Mouse (Mus musculus) mouse embryonic stem cell (cell line): Measurements from ENCODE around the gene 6430628N08Rik.

Experiments used
- in situ Hi-C, 2 experiments: fragments of 300-500 bp; cut with MboI; formaldehyde crosslinking; loops; 1 replicate in 1 of 2; 3 replicates in 1 of 2; pipeline ENCODE4 v1.14.3; 2019 to 2020; ENCODE audit warnings: low sequenced_read_pairs in 2 of 2, low pct_unique_long_range_greater_than_20kb in 1 of 2, mixed read lengths in 1 of 2; ENCODE audit not compliant: unreplicated experiment in 1 of 2

6430628N08Rik gene

DNA sequence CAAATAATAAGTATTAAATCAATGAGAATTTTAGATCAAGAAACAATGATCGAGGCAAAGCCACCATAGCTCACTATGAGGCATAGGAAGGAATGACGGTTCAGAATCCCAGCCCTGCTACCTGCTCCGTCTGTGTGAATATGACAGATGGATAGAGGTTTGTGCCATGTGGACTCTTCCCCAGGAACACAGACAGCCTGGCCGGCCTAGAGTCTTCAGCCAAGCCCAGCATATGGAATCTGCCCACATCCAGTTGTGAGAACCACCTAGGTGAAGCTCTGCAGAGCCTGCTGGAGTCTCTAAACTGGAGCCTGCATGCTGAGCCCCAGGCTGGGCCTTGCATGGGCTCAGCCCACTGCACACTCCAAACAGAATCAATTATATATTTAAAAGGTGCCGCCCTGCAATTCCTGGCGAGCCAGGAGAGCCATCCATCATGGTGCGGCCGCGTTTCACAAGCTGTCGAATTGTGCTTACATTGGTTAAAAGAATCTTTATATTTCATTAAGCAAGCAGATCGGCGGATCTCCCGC, 41.2 kb downstream of the 6430628N08Rik start:
- in situ Hi-C loops: loop anchor here (25.0 kb wide), 2 partner anchors 869 to 1019 kb away; partner anchors contain the start of genes Tal1 (in 2 of the 2) and Foxd2 (in 1 of the 2)

DNA sequence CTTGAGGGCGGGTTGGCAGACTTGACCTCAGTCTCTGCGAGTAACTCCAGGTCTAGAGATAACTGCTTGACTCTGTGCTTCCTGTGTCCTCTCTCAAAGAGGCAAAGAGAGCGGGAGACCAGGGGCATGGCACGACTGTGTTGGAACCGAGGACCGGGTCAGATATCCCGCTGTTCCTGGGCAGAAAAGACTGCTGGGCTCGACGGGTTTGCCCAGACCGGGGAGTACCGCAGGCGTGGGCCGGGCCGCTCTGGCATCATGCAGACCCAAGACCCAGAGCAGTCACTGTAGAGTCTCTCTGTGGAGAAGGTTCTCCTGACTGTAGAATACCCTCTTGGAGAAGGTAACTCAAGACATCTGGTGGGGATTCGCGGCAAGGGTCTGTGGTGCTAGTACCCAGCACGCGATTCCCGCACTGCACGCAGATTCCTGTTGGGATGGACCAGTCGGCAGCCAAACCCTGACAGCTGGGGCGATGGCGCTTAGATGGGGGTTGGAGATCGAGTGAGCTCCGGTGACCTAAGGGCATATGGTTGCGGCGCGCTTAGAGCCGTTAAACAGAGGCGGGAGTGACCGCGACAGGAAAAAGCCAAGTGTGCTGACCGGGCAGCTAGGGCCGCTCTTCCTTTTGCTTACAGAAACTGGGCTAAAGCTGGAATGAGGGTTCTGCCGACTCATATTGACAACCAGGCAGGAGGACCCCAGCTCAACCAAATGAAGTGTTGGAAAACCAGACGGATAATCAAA, 45.5 kb downstream of the 6430628N08Rik start:
- in situ Hi-C loops: loop anchor here (25.0 kb wide), 2 partner anchors 874 to 1024 kb away; partner anchors contain the start of genes Tal1 (in 2 of the 2) and Foxd2 (in 1 of the 2)

DNA sequence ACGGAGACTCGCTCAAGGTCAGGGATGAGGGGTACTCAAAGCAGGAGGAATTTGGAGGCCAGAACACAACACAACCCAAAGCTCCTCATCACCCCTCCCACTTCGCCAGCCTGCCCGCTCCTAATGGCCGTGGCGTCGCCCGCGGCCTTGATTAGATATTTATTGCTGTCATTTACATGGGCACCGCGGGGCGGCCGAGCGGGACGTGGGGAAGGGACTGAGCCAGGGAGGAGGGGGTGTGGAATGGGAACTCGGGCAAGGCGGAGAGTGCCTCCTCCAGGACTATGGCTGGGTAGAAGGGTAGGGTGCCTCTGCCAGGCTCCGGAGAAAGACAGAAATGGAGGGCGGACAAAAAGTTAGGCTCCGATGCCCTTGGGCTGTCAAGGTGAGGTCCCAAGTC, 46.2 kb downstream of the 6430628N08Rik start:
- in situ Hi-C loops: loop anchor here (25.0 kb wide), 2 partner anchors 874 to 1024 kb away; partner anchors contain the start of genes Tal1 (in 2 of the 2) and Foxd2 (in 1 of the 2)

DNA sequence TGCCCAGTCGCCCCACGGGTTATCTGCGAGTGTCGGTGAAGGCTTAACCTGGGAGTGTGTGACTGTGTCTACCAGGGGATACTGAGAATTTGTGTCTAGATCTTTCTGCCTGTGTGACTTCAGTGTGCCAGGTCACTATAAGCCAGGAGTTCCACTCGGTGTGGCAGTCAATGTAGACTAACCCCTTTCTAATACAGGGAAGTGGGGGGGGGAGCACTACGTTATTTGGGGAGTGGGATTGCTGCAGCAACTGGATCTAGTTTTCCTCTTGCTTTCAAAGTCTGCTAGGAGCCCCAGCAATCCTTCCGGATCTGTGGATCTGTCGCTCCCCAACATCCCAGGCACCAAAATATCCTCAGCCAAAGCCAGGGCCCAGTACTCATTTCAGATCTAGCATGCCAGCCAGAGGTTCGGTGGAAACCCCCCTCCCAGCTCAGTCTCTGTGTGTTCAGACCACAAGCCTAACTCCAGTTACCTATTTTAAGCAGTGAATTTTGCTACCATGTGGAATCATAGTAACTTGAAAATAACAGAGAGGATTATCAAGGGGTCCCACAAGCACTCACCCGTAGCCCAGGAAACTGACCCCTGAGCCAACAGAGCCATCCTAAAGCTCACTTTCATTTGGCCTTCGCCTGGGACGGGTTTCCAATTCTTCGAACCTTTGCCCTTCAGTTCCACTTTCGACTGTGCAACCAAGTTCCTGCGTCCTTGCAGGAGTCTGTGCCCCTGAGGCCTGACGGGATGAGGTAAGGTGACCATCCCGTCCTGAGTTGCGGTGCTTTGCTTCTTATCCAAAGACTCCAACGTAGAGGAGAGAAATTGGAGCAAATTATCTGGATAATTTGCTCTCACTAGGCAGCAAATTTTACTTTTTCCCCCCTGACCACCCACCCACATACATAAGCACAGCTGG, 46.9 kb downstream of the 6430628N08Rik start:
- in situ Hi-C loops: loop anchor here (25.0 kb wide), 2 partner anchors 875 to 1025 kb away; partner anchors contain the start of genes Tal1 (in 2 of the 2) and Foxd2 (in 1 of the 2)

DNA sequence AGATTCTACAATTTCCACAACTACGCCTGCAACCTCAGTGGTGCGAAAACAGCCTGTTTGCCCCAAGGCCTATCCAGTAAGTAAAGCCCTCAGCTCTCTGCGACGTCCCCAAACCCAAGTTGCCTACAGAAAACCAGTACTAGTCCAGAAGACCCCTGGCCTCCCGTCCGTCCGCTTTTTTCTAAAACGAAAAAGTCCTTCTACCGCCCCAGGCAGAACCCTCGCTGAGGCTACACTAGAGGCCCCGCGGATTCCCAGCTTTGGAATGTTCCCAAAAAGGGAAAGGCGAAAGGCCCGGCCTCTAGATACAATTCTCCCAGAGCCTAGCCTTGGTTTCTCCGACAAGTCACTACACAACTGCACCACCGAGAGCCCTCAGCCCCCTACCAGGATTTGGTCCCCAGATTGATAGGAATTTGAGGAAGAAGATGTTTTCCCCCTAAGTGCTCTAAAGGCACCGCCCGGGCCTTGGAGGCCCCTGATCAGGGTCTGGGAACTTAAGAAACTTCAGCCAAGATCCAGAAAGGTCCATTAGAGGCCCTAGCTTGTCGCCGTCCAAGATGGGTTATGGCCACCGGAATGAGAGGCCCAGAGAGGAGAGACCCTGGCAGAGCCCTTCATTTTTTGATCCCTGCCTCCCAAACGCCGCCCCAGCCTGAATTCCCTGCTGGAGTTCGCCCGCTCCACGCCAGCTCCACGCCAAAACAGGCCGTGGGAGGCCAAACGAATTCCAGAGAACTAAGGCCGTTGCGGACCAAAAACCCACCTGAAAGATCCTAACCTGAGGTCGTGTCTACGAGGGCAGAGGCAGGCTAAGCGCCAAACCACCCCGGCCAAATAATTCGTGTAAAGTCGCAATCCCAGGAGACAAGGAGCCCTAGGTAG, 48.1 kb downstream of the 6430628N08Rik start:
- in situ Hi-C loops: loop anchor here (25.0 kb wide), 2 partner anchors 876 to 1026 kb away; partner anchors contain the start of genes Tal1 (in 2 of the 2) and Foxd2 (in 1 of the 2)

DNA sequence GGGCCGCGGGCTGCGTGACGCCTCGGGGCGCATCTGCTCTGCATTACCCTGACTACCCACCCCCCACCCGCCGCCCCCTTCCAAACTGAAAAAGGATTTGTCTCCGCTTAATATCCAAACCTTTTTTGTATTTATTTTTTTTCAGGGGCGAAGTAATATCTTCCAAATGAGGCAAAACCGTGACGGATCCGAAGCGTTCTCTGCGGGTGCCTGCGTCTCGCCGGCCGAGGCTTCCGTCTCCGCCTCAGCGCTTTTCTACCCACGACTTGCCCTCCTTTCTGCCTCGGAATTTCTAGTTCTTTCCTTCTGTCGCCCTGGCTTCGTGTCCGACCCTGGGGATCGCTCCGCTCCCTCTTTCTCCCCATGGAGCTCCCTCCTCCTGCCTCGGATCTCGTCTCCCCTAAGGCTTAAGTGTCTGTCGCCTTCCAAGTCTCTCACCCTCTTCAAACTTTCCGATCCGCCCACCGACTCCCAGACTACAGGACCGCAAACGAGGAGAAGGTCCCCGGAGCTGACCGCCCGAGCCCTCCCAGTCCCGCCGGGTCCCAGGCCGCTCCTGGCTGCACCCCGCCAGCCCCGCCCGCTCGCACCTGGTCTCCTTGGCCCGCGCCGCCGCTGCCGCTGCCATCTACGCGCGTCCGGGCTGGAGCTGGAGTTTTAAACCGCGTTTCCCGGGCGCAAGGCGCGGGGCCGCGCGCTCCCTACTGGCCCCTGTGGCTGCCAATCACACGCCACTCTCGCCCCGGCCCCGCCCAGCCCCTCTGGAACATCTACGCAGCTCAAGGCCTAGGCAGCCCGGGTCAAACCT, 49.0 kb downstream of the 6430628N08Rik start, which contains the start of gene Dmbx1:
TSS of gene Dmbx1 (minus strand) at position 632 of the 808 bp plus-strand sequence.
- in situ Hi-C loops: loop anchor here (25.0 kb wide), 2 partner anchors 877 to 1027 kb away; partner anchors contain the start of genes Tal1 (in 2 of the 2) and Foxd2 (in 1 of the 2)

DNA sequence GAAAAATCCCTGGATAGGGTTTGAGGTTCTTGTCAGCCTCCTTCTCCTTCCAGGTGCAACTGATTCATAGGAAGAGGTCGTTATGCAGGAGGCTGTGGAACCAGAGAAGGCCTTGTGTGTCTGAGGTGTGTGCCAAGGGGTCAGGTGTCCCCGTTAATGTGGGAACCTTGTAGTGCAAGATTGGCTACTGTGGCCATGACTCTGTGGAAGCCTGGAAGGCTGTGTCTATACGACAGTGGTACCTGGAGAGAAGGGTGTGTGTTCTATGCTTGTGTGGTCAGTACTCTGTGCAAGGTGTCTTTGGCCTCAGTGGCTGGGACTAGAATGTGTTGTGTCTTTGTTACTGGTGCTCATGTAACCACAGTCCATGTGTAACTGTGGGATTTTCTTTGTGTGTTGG, 50.2 kb downstream of the 6430628N08Rik start:
- in situ Hi-C loops: loop anchor here (25.0 kb wide), 2 partner anchors 878 to 1028 kb away; partner anchors contain the start of genes Tal1 (in 2 of the 2) and Foxd2 (in 1 of the 2)

DNA sequence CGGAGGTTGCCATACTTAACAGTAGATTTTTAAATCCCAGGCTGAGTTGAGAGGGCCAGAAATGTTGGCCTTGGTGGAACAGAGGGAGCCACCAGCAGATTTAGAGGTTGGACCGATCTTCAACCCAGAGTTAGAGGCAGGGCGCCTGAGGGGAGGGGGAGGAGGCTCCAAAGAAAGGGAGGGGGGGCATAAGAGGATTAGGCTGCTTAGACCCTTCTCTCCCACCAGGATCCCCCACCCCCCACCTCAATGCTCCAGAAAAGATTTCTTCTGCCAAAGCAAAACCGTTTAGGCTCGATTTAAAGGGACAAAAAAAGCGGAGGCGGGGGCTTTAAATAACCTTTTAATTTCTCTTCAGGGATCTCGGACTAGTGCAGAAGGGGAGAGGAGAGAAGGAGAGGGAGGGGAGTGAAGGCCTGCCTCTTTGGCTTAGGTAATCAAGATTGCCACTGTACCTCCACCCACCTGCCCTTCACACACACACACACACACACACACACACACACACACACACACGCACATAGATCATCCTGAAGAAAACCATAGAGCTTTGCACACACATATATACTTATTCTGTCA, 50.9 kb downstream of the 6430628N08Rik start:
- in situ Hi-C loops: loop anchor here (25.0 kb wide), 2 partner anchors 879 to 1029 kb away; partner anchors contain the start of genes Tal1 (in 2 of the 2) and Foxd2 (in 1 of the 2)

DNA sequence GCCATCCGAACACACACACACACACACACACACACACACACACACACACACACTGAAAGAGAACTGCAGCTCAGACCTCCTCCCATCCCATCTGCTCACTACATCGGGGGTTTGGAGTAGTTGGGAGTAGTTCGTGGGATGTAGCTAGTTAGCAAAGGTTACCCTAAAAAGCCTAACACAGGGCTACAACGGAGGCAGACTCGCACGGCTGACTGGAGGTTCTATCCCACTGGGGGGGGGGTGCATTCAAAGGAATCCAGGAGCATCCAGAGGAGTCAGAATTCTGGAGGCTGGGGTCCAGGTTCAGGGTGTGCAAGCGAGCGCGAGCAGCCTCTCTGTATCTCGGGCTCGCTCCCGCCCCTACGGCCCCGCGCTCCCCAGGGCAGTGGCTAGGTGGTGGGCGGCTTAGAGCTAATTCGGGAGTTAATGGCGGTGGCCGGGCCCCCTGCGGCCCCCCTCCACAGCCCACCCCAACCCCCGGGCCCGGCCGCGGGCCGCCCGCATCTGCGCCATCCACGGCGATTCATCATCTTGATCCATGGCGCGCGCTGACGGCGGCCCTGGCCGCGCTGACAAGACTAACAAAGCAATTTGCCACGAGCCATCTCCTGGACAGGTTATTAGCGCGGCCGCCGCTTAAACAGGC, 53.3 kb downstream of the 6430628N08Rik start:
- in situ Hi-C loops: loop anchor here (25.0 kb wide), 2 partner anchors 881 to 1031 kb away; partner anchors contain the start of genes Tal1 (in 2 of the 2) and Foxd2 (in 1 of the 2)
